Mouse (Mus musculus): ENCODE data around the gene Cyb5r1.
A peak's percentile ranks its signal among the peaks of the same experiment; 100 is the strongest.

Gene Cyb5r1

DNA sequence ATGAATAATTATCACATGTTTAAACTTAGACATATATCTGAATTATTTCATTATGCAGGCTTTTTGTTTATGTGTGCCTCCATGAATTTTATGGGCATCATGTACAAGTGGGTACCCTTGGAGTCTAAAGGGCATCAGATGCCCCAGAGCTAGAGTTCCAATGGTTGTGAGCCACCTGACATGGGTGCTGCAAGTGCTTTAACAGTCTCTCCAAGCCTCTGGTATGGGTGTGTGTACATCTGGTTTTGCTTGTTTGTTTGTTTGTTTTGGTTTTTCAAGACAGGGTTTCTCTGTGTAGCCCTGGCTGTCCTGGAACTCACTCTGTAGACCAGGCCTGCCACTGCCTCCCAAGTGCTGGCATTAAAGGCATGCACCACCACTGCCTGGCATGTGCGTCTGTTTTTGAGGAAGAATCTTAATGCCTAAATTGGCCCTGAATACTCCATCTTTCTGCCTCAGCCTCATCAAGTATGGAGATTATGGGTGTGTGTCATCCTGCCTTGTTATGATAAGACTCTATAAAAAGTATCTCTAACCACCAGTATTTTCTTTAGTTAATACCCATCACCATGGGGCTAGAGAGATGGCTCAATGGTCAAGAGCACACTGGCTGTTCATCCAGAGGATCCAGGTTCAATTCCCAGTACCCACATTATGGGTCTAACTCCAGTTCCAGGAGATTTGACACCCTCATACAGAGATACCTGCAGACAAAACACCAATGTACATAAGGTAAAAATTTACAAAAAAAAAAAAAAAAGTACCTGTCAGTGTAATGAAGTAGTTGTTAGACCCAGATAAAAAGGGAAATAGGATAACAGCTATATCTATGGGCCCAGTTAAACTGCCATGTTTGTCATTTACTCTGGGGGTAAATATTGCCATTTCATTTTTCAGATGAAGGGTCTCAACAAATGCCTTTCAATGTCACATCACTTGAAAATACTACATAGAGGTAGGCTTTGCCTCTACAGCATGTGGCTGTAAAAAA, 55.2 kb downstream of the Cyb5r1 start:
- peak; percentile 68 for DNase-seq (ENCODE audit: low read depth)
